Mouse (Mus musculus): ENCODE results near the gene Rab13.
A peak's percentile ranks its signal among the peaks of the same experiment; 100 is the strongest.
"Not testable (repeated sequence)": the region's sequence is repeated elsewhere in the genome, so short reads cannot be mapped to it uniquely, and the experiment has no call there.

Gene Rab13

DNA sequence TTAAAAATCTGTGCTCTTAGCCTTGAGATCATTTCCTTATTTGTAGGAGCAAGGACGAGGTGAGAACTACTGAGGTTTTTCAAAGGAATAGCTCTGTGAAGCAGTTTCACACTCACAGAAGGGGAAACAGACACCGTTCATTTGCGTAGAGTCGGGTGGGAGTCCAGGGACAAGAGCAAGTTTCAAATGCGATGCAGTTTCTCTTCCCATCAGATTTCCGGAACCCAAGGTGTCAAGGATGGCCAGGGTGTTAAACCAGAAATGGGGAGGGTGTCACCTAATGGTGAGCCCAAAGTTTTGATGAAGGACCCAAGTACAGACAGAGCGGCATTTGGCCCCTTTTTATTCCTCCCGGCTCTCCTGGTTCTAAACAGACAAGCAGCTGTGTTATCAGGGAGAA, 17.6 kb downstream of the Rab13 start:
- DNase-seq, result no peak

GRCm38 (mm10) chr3:90231507-90232333, 18.2 kb downstream of the Rab13 start, which contains the start of gene Jtb:
Gene Jtb (plus strand): TSS chr3:90231597.
- peak; percentile 95 for DNase-seq

GRCm38 (mm10) chr3:90241251-90241650, 27.8 kb downstream of the Rab13 start:
- no peak for DNase-seq

GRCm38 (mm10) chr3:90241669-90242358, 28.3 kb downstream of the Rab13 start:
- no peak for DNase-seq

- peak; percentile 69 for DNase-seq
Observed at GRCm38 (mm10) chr3:90242984-90243775, 29.7 kb downstream of the Rab13 start, which contains the start of gene Creb3l4. Gene Creb3l4 (minus strand): TSS chr3:90243512.

DNA sequence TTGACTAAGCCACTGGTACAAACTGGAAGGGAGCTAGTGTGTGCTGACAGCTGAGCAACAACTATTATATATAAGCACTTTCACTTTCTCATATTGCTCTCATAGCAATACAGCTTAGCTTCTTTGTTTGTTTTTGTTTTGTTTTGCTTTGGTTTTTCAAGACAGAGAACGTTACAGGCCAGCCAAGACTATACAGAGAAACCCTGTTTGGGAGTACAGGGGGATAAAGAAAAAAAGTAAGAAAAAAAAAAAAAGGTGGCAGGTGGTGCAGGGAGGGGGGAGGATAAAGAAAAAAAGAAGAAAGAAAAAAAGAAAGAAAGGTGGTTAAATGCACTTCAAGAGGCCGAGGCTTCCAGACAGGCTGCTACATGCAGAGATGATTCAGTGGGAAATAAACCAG, 31.9 kb downstream of the Rab13 start:
- DNase-seq, result no peak

GRCm38 (mm10) chr3:90247630-90247959, 34.1 kb downstream of the Rab13 start:
- DNase-seq, result no peak

GRCm38 (mm10) chr3:90247960-90248745, 34.7 kb downstream of the Rab13 start, which contains the start of gene Slc39a1:
Gene Slc39a1 (plus strand): TSS chr3:90248172.
- peak; percentile 97 for DNase-seq

- peak; percentile 63 for DNase-seq
Observed at GRCm38 (mm10) chr3:90248746-90249100, 35.2 kb downstream of the Rab13 start.

DNA sequence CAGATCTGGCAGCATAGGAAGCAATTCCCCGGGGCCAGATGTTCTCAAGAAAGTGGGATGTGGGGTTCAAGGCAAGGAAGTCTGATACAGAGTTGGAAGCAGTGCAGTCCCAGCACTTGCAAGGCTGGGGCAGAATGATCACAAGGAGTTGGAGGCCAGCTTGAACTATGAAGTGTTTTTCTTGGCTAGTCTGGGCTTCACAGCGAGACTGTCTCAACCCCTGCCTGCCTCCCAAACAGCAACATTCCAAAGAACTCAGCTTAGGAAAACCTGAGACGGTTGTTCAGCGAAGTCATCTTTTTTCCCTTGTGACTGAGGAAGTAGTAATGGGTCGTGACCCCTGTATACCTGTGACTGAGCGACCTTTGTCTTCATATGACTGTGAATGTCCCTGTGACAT, 37.3 kb downstream of the Rab13 start:
- DNase-seq, result no peak

DNA sequence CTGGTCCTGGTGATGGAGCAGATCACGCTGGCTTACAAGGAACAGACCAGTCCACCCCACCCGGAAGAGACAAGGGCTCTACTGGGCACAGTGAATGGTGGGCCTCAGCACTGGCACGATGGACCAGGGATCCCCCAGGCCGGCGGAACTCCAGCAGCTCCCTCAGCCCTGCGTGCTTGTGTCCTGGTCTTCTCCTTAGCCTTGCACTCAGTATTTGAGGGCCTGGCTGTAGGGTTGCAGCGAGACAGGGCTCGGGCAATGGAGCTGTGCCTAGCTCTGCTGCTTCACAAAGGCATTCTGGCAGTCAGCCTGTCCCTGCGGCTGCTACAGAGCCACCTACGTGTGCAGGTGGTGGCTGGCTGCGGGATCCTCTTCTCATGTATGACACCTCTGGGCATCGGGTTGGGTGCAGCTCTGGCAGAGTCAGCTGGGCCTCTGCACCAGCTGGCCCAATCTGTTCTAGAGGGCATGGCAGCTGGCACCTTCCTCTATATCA, 38.3 kb downstream of the Rab13 start:
- not testable (repeated sequence) for DNase-seq

DNA sequence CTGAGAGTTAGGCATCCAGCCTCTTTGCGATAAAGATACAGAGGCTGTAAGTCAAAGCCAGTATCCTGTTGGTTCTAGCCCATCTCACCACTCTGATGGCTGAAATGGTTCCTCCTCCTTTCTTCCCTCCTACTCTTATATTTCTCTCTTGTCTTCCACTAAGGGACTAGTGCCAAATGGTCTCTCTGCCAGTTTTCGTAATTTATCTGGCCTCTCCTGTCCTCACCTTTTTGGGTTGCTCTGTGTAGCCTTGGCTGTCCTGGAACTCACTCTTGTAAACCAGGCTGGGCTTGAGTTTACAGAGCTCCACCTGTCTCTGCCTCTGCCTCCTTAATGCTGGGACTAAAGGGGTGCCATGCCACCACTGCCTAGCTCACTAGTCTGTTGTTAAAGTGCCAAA, 39.2 kb downstream of the Rab13 start:
- not testable (repeated sequence) for DNase-seq

- not testable (repeated sequence) for DNase-seq
Observed at GRCm38 (mm10) chr3:90253174-90253573, 39.7 kb downstream of the Rab13 start.

- DNase-seq, result peak; percentile 97
Observed at GRCm38 (mm10) chr3:90253653-90254418, 40.3 kb downstream of the Rab13 start, which contains the start of gene Crtc2. Gene Crtc2 (plus strand): TSS chr3:90254163.

DNA sequence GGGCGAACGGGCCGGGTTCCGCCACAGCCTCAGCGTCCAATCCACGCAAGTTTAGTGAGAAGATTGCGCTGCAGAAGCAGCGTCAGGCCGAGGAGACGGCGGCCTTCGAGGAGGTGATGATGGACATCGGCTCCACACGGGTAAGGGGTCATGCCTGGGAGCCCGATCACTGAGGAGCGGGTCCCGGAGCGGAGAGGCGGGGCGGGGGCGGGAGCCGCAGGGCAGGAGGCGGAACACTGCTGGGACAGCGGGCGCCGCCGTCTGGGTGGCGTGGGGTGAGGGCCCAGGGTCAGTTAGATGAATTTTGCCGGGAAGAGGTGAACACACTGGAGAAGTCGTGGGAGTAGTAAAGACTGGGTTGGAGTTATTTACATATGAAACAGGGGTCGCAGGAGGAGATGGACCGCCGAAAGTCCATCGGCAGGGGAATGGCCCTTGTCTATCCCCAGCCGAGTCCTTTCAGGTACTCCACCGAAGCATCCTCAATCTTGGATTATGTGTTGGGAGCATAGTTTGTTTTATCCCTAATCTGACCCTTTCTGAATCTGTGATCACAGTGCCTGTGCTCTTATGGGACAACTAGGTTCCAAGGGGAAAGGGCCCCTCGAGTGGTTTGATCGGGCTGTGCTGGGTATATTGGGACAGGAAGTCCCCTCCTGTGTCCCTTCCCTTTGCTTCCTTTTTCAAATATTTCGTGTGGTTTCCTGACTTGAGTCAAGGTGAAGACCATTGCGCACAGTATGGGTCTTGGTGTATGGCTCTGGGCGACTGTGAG, 41.1 kb downstream of the Rab13 start:
- DNase-seq, result peak; percentile 77

DNA sequence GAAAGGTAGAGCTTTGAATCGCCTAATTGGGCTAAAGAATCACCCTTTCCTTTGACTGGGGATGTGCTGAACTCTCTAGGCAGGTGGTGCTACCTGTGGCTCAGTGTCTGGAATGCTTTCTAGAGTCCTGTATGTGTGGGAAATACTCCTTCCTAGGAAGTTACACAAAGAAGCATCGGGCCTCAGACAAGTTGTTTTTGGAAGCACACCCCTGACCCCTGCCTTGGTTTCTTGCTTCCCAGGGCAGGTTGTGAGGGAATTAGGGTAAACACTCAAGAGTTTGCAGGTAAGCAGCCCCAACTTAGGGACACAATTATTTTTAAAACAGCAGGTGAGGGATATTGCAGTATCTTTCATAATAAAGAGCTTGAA, 41.7 kb downstream of the Rab13 start:
- DNase-seq, result no peak

DNA sequence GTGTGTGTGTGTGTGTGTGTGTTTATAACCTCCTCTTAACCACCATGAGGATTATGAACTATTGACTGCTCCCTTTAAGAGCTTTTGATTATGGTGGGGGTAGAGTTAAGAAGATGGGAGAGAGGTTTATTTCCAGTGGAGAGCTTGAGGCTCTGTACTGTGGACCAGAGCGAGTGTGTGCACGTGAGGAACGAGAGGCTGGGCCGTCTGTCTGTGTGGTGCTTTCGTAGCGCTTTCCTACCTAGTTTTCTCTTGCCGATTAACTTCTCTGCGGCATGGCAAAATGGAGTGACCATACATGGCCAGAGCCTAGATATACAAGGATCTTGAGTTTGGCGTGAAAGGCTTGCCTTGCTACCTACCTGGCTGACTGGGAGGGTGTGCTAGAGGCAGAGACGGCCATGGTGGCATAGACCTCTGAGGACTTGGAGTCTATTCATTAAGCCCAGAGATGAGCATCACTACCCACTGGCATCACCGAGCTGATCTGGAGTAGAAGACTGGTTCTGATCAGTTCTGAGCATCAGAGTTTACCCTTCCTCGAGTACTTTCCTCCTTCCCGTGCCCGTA, 42.4 kb downstream of the Rab13 start:
- DNase-seq, result no peak

GRCm38 (mm10) chr3:90256731-90257530, 43.4 kb downstream of the Rab13 start:
- DNase-seq, result peak; percentile 56

DNA sequence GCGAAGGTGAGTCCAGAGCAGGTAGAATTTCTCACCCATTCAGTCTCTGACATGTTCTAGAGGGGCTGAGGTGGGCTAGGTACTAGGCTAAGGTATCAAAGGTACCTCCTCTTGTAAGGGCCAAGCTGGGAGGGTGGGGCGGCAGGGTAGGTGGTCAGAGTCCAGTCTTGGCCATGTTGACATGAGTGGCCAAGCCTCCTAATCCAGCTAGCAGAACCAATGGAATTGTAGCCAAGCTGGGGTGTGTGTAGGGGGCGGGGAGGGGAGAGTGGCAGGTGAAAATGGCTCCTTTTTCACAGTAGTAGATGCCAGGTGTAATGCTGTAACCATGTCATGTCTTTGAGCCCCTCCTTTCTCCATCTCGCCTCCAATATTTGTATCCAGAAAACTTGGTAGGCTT, 45.0 kb downstream of the Rab13 start:
- no peak for DNase-seq
